Mouse (Mus musculus): ENCODE measurements around the gene Plekhm3. TPM values are rescaled to one million over a fixed set of nuclear protein-coding genes. Genes with fewer than 3 reads are reported as not detected.

The Plekhm3 gene
- polyA plus RNA-seq (2017; shearing (Covaris generic)): 36.3 TPM

DNA sequence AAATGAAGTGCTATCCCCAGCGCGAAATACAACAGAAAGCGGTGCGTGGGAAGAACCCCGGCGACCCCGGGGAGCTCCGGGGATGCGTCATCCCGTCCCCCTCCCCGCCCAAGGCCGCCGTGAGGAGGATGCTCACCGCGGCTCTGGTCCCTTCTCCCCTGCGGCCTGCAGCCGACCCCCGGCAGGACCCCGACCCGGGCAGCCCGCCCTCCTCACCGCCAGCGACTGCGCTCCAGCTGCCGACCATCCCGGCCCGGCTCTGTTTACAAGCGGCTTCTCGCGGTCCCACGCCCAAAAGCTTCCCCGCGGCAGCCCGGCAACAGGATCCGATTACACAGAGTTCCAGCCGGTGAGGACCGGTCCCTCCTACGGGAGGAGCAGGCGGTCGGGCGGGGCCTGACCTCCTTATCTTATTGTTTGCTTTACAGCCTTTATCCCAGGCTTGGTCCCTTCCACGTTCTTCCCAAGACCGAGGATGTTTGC, at the start of gene Plekhm3:
TSS of gene Plekhm3 (minus strand) at position 346 of the 483 bp plus-strand sequence.

DNA sequence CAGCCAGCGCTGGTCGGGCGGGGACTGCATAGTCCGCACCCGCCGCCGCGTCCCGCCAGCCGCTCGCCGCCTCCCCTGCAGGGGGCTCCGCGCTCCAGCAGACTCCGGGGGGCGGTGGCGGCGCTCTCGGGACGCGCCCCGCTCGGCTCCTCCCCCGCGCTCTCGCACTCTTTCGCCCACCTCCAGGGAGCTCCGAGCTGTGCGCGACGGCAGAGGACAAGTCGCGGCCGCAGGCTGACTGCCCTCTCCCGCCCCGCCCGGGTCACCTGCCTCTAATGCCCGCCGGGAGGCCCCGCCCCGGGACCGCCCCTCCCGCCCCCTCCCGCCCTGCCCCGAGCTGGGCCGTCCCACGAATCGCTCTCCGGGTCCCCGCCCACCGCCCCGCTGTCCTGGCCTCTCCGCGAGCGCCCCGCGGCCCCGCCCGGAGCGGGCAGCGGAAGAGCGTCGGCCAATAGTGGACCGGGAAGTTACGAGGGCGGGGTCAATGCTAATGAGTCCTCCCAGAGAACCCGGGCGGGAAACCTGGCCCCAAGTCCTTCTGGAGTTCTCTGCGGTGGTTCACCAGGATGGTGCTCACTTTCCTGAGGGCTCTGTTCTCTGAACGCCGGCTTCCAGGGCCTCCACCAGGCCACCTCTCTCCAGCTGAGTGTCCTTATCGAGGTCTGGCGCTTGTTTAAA, 219.0 kb downstream of the Plekhm3 start, which contains the start of gene Fzd5:
TSS of gene Fzd5 (minus strand) at position 250 of the 678 bp plus-strand sequence.

Other genes starting within 250 kb of the Plekhm3 start
- gene Fzd5, start 219.1 kb downstream of the Plekhm3 start, polyA plus RNA-seq (2017; shearing (Covaris generic)): 6.2 TPM
- 0.52 TPM for gene Akr1cl, start 75.9 kb upstream of the Plekhm3 start, polyA plus RNA-seq (2017; shearing (Covaris generic))
- not detected for gene Cryge, start 94.3 kb upstream of the Plekhm3 start, polyA plus RNA-seq (2017; shearing (Covaris generic))
- not detected for gene Crygd, start 106.6 kb upstream of the Plekhm3 start, polyA plus RNA-seq (2017; shearing (Covaris generic))
- not detected for gene Crygc, start 116.9 kb upstream of the Plekhm3 start, polyA plus RNA-seq (2017; shearing (Covaris generic))
- not detected for gene Crygb, start 125.5 kb upstream of the Plekhm3 start, polyA plus RNA-seq (2017; shearing (Covaris generic))
- gene Cryga, start 146.5 kb upstream of the Plekhm3 start, polyA plus RNA-seq (2017; shearing (Covaris generic)): not detected
- not detected for gene Gm28845, start 162.7 kb upstream of the Plekhm3 start, polyA plus RNA-seq (2017; shearing (Covaris generic))
- gene D630023F18Rik, start 166.4 kb upstream of the Plekhm3 start, polyA plus RNA-seq (2017; shearing (Covaris generic)): not detected
- 3.5 TPM for gene Idh1, start 229.7 kb upstream of the Plekhm3 start, polyA plus RNA-seq (2017; shearing (Covaris generic))
- 22.2 TPM for gene Pikfyve, start 229.9 kb upstream of the Plekhm3 start, polyA plus RNA-seq (2017; shearing (Covaris generic))